Mouse (Mus musculus) lung, embryonic 16.5 days (tissue): Measurements from ENCODE around the gene Man1c1. TPM values are rescaled to one million over a fixed set of nuclear protein-coding genes. Genes with fewer than 3 reads are reported as not detected.

Source experiments
- ATAC-seq: fragments of 200-750 bp; cut with Nextera tagmentation; 2 replicates; pipeline ENCODE4 v1.8.0; 2017; ENCODE audit warnings: low read depth, mild to moderate bottlenecking, moderate library complexity
- H3K27ac ChIP-seq: fragments of 300-500 bp; sonication (generic); 2 replicates; pipeline ENCODE4 v1.5.1; 2014; ENCODE audit warnings: mild to moderate bottlenecking, control low read depth, low read length
- H3K27me3 ChIP-seq: fragments of 300-500 bp; sonication (generic); 2 replicates; pipeline ENCODE4 v1.6.1; 2014; ENCODE audit warnings: low read depth, low read length, mixed read lengths; ENCODE audit not compliant: control insufficient read depth, insufficient read depth
- H3K36me3 ChIP-seq: fragments of 300-500 bp; sonication (generic); 2 replicates; pipeline ENCODE4 v1.6.1; 2014; ENCODE audit warnings: low read length; ENCODE audit not compliant: control insufficient read depth, insufficient read depth
- H3K4me1 ChIP-seq: fragments of 300-500 bp; sonication (generic); replicated peaks from 2 replicates; pipeline ENCODE4 v1.6.1; 2014; ENCODE audit warnings: low read length, mixed read lengths; ENCODE audit not compliant: control insufficient read depth, insufficient read depth
- H3K4me2 ChIP-seq: fragments of 300-500 bp; sonication (generic); 2 replicates; pipeline ENCODE4 v1.6.1; 2014; ENCODE audit warnings: low read depth, low read length, control low read depth
- H3K4me3 ChIP-seq: fragments of 300-500 bp; sonication (generic); 2 replicates; pipeline ENCODE4 v1.5.1; 2014; ENCODE audit warnings: mild to moderate bottlenecking, low read length, control low read depth
- H3K9ac ChIP-seq: fragments of 300-500 bp; sonication (generic); 2 replicates; pipeline ENCODE4 v1.6.1; 2014; ENCODE audit warnings: low read length, control low read depth
- H3K9me3 ChIP-seq: fragments of 300-500 bp; sonication (generic); 2 replicates; pipeline ENCODE4 v1.6.1; 2016; ENCODE audit warnings: low read length; ENCODE audit not compliant: control insufficient read depth
- WGBS: fragments of 180-500 bp; shearing (Covaris S2); extraction: QIAGEN DNeasy Blood & Tissue Kit; methylation state at CpG from one replicate; pipeline ENCODE4 v1.1.7; 2014; 5-methylcytosine and 5-hydroxymethylcytosine counted together
- polyA plus RNA-seq: library from polyadenylated mRNA; unstranded; fragments of >200 nt; fragmentation: Nextera tagmentation; extraction: Ambion mirVana; gene quantifications from 2 replicates; pipeline ENCODE4 v1.2.1, GENCODE M21; 2015

The Man1c1 gene
- polyA plus RNA-seq, 1 experiment from 2014 or later: 2.1 TPM

DNA sequence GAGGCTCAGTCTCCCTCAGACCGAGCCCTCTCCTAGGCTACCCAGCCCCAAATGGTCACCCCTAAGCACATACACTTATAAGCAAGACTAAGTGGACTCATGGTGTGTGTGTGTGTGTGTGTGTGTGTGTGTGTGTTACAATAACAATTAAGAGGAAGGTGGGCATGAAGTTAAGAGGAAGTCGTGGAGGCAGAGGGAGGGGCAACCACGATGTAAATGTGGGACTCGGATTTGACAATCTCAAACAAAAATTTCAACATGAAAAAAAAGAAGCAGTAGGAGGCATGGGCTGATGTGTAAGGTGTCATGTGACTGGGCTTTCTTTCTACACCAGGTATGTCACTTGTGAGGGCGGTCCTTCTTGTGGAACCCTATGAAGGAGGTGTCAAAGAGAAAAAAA lies 96.4 kb downstream of the Man1c1 start:
- Histone ChIP-seq H3K9me3 (no peaks in the 10 kb centered on the region), H3K4me2 (no peak overlapping the region), H3K9ac (no peak overlapping the region), H3K36me3 (no peaks in the 10 kb centered on the region), H3K4me3 (no peak overlapping the region), H3K4me1 (peaks cover 10% of the 10 kb centered on the region; the same call in 1 of the 2 replicates), H3K27me3 (no peaks in the 10 kb centered on the region), H3K27ac (no peak overlapping the region)
- 88% methylated on average over 5 of the region's 5 CpGs for WGBS
- ATAC-seq: no peak

DNA sequence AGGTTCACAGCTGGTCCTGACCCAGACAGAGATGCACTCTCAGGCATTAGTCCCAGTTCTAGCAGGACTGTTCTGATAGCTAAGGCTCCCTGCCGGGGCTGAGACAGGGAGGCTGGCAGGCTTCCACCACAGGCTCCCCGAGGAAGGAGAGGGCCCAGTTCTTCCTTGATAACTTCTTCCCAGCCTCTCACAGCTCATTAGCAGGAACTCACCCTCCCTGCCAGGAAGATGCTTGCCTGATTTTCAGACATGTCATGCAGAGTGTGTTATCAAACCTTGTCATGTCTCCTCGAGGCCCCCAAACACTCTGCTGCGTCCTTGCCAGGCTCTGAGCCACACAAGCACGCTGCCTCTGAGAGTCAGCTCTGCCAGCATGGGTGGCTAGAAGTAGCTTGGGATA lies 98.0 kb downstream of the Man1c1 start:
- Histone ChIP-seq H3K9ac (no peak overlapping the region), H3K4me2 (no peak overlapping the region), H3K4me1 (peaks cover 10% of the 10 kb centered on the region; the same call in 1 of the 2 replicates), H3K27me3 (no peaks in the 10 kb centered on the region), H3K4me3 (no peak overlapping the region), H3K9me3 (no peaks in the 10 kb centered on the region), H3K27ac (no peak overlapping the region), H3K36me3 (no peaks in the 10 kb centered on the region)
- ATAC-seq: no peak
- WGBS: 22% methylated on average over 5 of the region's 5 CpGs

DNA sequence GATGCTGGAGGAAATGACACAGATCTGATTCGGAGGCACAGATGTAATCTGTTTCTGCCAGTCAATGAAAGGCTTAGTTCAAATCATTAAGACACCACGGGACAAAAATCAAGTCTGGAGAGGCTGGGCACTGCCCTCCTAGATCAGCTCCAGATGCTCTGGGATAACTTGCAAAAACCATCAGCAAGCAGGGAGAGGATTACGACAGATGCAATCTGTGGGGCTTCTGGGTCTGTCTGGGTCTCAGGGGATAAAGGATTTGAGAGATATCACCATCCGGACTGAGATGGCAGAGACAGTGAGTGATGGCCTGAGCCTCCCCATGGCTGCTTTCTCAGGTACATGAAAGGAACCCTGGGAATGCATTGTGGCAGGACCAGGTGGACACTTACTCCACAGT lies 99.6 kb downstream of the Man1c1 start:
- Histone ChIP-seq H3K4me1 (peaks cover 10% of the 10 kb centered on the region; the same call in 1 of the 2 replicates), H3K27ac (no peak overlapping the region), H3K36me3 (no peaks in the 10 kb centered on the region), H3K9ac (no peak overlapping the region), H3K9me3 (no peaks in the 10 kb centered on the region), H3K4me3 (no peak overlapping the region), H3K4me2 (no peak overlapping the region), H3K27me3 (no peaks in the 10 kb centered on the region)
- no peak for ATAC-seq
- WGBS: 55% methylated on average over 4 of the region's 4 CpGs

DNA sequence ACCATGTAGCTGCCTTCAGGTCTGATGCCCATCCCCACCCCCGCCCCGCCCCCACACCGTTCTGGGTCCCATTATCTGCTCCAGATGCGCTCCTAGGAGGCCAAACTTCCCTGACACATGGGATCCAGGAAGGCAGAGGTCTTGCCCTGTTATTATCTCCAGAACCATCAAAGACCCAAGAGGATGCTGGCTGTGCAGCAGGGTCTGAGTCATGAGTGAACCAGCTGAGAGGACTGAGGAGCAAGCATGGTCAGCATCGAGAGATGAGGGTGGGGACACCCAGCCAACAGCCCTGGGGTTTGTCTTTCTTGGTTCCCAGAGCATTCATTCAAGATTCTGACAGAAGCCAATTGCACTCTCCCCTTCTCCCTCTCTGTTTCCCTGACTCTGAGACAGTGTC lies 100.5 kb downstream of the Man1c1 start:
- WGBS: 43% methylated on average over 5 of the region's 5 CpGs
- Histone ChIP-seq H3K27ac (no peak overlapping the region), H3K9ac (no peak overlapping the region), H3K36me3 (no peaks in the 10 kb centered on the region), H3K27me3 (no peaks in the 10 kb centered on the region), H3K4me3 (no peak overlapping the region), H3K4me1 (peaks cover 10% of the 10 kb centered on the region; the same call in 1 of the 2 replicates), H3K4me2 (no peak overlapping the region), H3K9me3 (no peaks in the 10 kb centered on the region)
- no peak for ATAC-seq

DNA sequence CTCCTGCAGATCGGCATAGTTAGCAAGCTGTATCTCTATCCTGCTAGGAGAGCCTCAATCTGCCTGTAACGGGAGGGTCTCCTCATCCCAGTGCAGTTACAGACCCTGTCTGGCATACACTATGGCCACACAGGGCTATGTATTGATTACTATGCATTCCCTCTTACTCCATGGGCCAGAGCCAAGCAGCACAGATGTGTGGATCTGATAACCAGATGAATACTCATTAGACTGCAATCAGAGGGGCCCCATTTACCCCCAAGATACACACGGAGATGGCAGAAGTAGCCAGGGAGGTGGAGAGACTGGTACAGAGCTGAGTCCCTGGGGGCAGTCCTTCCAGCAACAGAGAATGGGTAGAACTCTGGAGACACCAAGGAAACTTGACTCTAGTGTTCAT lies 101.5 kb downstream of the Man1c1 start:
- Histone ChIP-seq H3K27me3 (no peaks in the 10 kb centered on the region), H3K9me3 (no peaks in the 10 kb centered on the region), H3K4me2 (no peak overlapping the region), H3K27ac (no peak overlapping the region), H3K4me1 (peaks cover 10% of the 10 kb centered on the region; the same call in 1 of the 2 replicates), H3K9ac (no peak overlapping the region), H3K36me3 (no peaks in the 10 kb centered on the region), H3K4me3 (no peak overlapping the region)
- ATAC-seq: no peak
- 49% methylated on average over 3 of the region's 3 CpGs for WGBS

DNA sequence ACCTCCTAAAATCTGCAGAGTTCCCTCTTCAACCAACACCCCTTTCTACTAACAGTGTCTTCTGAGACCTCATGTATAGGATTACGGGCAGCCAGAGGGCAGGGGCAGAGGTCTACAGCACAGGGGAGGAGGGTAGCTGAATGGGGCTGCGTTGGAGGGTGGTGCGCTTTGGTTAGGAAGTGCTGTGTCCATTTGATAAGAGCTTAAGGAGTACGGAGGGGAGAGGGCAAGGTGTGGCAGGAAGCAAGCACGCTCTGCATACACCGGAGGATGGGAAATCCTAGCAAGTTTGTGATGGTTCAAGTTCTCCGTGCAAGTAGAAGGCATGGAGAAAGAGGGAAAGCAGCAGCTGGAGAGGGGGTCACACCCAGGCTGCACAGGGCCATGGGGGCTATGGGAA lies 102.1 kb downstream of the Man1c1 start:
- H3K27me3 ChIP-seq: no peaks in the 10 kb centered on the region
- ATAC-seq: 0 out of 2 replicates have a peak, but pooled peaks have one; percentile 32
- H3K27ac ChIP-seq: no peak overlapping the region
- no peaks in the 10 kb centered on the region for H3K9me3 ChIP-seq
- H3K4me2 ChIP-seq: no peak overlapping the region
- peaks cover 10% of the 10 kb centered on the region; the same call in 1 of the 2 replicates for H3K4me1 ChIP-seq
- H3K9ac ChIP-seq: no peak overlapping the region
- WGBS: 37% methylated on average over 7 of the region's 7 CpGs
- H3K36me3 ChIP-seq: no peaks in the 10 kb centered on the region
- H3K4me3 ChIP-seq: no peak overlapping the region

DNA sequence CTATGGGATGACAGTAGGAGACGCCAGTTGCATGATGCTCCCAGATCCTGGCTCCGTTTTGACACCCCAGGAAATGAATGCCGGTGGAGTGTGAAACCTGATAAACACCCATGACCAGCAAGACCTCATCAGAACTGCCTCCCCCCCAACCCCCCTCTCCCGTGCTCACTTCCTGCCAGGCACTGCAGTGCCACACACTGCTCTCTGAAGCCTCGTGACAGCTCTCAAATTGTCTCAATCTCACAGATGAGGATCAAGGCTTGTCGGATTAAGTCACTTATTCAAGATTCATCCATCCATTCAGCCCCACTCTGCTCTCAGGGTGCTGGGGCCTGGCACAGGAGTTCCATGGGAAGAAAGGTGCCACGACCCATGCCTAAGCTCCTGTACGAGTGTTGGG lies 102.7 kb downstream of the Man1c1 start:
- ATAC-seq: no peak
- peaks cover 10% of the 10 kb centered on the region; the same call in 1 of the 2 replicates for H3K4me1 ChIP-seq
- H3K9ac ChIP-seq: 0 out of 2 replicates have a peak overlapping the region, but pooled peaks have one; percentile 36
- no peaks in the 10 kb centered on the region for H3K36me3 ChIP-seq
- no peaks in the 10 kb centered on the region for H3K9me3 ChIP-seq
- no peak overlapping the region for H3K4me3 ChIP-seq
- no peaks in the 10 kb centered on the region for H3K27me3 ChIP-seq
- H3K4me2 ChIP-seq: no peak overlapping the region
- WGBS: 37% methylated on average over 8 of the region's 8 CpGs
- no peak overlapping the region for H3K27ac ChIP-seq

DNA sequence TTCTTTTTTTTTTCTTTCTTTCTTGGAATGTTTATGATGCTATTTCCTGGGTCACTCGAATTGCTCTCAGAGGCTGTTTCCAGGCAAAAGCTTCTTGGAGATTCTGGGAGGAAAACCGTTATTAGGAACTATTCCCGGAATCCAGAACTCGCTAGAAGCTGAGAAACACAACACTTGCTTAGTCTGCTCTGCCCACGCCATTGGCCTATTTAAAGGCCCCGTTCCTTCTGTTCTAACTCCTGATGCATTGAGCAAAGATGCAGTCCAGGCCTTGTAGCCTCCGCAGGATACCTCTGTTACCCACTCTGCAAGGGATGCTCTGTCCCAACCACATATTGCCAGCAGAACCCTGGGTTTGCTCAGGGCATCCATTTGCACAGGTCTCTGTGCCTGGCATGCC lies 103.3 kb downstream of the Man1c1 start:
- Histone ChIP-seq H3K9ac (no peak overlapping the region), H3K4me3 (no peak overlapping the region), H3K27ac (no peak overlapping the region), H3K36me3 (no peaks in the 10 kb centered on the region), H3K4me2 (no peak overlapping the region), H3K9me3 (no peaks in the 10 kb centered on the region), H3K27me3 (no peaks in the 10 kb centered on the region), H3K4me1 (peaks cover 5% of the 10 kb centered on the region; the same call in 1 of the 2 replicates)
- ATAC-seq: no peak
- WGBS: 56% methylated on average over 7 of the region's 7 CpGs

DNA sequence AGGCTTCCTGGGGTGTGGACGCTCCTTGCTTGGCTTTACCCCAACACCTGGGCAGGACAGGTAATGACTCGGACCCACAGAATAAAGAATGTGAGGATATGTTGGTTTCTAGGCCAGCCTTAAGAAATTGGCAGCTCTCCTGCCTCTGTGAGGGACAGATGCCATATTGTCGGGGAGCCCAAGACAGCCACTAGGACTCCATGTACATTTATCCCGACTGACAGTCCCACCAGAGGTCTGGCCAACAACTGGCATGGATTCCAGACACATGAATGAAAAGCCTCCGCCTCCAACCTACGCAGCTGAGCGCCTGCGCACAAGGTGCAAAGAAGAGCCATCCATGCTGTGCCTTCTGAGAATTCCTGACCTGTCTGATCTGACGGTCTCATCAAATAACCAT lies 104.0 kb downstream of the Man1c1 start:
- Histone ChIP-seq H3K27me3 (no peaks in the 10 kb centered on the region), H3K9me3 (no peaks in the 10 kb centered on the region), H3K4me3 (no peak overlapping the region), H3K27ac (no peak overlapping the region), H3K36me3 (no peaks in the 10 kb centered on the region), H3K4me1 (peaks cover 5% of the 10 kb centered on the region; the same call in 1 of the 2 replicates), H3K9ac (no peak overlapping the region), H3K4me2 (no peak overlapping the region)
- WGBS: 84% methylated on average over 9 of the region's 9 CpGs
- ATAC-seq: no peak
